Mouse (Mus musculus) embryonic stem cell, embryonic (primary cell): ENCODE measurements around the gene F11.

Experiments
- CTCF ChIA-PET, 4 experiments: fragments of 300-600 bp in 2 of 4; fragments of 350-600 bp in 2 of 4; sonication (Branson Sonifier 250); formaldehyde crosslinking; loops; one replicate each; lab custom pipeline; 2022; ENCODE audit warnings: inconsistent platforms in 2 of 4; lab: Charles Lee
- POLR2A ChIA-PET, 4 experiments: fragments of 300-600 bp in 2 of 4; fragments of 350-600 bp in 2 of 4; sonication (Branson Sonifier 250); formaldehyde crosslinking; loops; one replicate each; lab custom pipeline; 2022; ENCODE audit warnings: antibody characterized with exemption in 4 of 4, inconsistent platforms in 1 of 4; lab: Charles Lee

F11 gene

DNA sequence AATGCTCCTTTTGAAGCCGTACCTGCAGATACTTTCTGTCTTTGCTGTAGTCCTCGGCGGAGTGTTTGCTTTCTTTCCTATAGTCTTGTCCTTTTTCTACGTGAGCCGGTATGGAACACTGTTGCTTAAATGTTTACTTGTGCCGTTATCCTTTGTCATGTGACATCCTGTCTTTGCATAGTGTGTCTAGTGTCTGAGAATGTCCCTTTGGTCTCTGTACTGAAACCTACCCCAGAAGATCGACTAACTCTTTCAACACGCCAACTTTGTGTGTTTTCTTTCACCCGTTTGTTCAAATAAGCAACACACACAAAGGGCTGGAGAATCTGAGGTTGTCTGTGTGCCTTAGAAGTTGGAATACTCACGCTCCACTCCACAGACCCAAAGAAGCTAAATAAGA lies at the start of gene F11:
F11 (minus strand) TSS at position 112 of the 400 bp plus-strand sequence.
- CTCF ChIA-PET = no interaction called here
- POLR2A ChIA-PET = no interaction called here

DNA sequence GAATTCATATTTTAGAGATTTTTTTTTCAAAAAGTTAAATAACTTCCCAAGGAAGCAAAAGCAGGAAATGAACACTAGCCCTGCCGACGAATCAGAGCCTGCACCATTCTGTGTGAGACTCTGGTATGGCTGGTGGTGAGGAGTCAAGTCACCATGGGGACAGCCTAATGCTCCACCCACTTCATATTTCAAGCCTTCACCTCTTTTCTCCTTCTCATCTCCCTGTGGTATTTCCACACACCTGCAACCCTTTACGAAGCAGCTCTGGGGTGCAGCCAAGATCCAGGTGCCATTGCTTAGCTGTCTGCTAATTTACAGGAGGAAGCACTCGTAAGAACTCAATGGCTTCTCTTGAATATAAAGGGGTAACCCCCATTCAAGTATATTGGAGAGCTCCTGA lies 49.1 kb upstream of the F11 start:
- ChIA-PET CTCF (no interaction called here), POLR2A (no interaction called here)

DNA sequence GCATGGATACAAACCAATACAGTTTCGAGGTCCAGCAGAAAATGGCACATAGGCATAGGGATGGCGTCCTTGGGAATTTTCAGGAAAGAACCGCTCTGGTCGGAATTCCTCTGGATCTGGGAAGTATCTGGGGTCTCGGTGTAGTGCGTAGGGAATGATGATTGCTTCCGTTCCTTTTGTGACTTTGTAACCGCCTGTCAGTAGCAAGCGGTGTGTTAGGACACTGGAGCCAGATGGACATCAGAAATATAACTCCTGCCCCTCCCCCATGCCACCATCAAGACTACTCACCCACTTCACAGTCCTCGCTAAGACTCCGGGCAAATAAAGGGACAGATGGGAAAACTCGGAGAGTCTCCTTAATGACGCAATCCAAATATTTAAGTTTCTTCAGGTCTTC lies 46.5 kb upstream of the F11 start, which contains the start of gene Gm45753:
Gm45753 (minus strand) TSS at position 101 of the 400 bp plus-strand sequence.
- POLR2A ChIA-PET = interaction anchor here in 1 of 4 experiments (0.6 kb wide), 1 partner anchor 645 kb away, joined by 3 read pairs; no protein-coding TSS in a partner anchor
- CTCF ChIA-PET = interaction anchor here in 1 of 4 experiments (0.5 kb wide), 1 partner anchor 150 kb away, joined by 3 read pairs; no protein-coding TSS in a partner anchor

GRCm38 (mm10) chr8:45305479-45305878 lies 43.6 kb upstream of the F11 start:
- POLR2A ChIA-PET = no interaction called here
- CTCF ChIA-PET = no interaction called here

DNA sequence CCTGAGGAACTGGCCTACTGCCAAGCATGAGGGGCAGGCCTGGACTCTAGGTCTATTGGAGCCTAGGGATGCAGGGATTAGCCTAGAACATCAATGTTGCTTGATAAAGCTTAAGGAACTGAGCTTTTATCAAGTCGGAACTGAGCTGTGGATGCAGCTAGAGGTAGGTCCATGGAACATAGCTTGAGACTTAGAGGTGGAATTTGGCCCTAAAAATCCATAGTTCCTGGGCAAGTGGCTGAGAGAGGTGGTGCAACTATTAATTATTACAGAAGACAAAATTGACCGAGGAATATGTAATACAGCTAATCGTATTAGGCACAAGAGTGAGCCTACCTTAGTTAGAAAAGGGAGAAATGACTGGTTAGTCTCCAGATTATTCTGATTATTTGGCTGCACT lies 42.5 kb upstream of the F11 start:
- ChIA-PET CTCF (no interaction called here), POLR2A (interaction anchor here in 1 of 4 experiments (0.6 kb wide), 1 partner anchor 38 kb away, joined by 3 read pairs; no protein-coding TSS in a partner anchor)

DNA sequence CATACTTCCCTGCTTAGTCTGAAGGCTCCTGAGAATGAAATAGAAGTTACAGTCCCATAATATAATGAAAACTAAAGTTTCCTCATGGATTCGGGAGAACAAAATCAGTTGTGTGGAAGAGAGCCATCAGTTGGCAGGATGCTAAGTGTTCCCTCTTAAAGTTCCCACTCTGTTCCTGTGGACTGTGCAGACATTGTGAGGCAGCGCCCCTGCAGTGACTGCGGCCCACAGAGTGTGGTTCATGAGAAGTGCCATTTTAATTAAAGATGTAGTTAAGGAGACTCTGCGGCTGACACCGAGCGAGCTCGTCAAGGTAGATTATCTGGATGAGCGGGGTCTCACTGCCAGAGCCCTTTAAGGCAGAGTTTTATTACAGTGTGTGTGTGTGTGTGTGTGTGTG lies 40.6 kb upstream of the F11 start:
- CTCF ChIA-PET = no interaction called here

GRCm38 (mm10) chr8:45295276-45295675 lies 33.4 kb upstream of the F11 start:
- ChIA-PET POLR2A (no interaction called here), CTCF (no interaction called here)

More for the DNA sequence above, 40.6 kb upstream of the F11 start:
- POLR2A ChIA-PET = interaction anchor here in 1 of 4 experiments (0.7 kb wide), 2 partner anchors 13 to 285 kb away, joined by 3 read pairs; no protein-coding TSS in a partner anchor

GRCm38 (mm10) chr8:45294687-45295086 lies 32.9 kb upstream of the F11 start, which contains the start of gene Klkb1:
TSS of gene Klkb1 (minus strand) at chr8:45294859.
- CTCF ChIA-PET = no interaction called here
- POLR2A ChIA-PET = no interaction called here

- ChIA-PET CTCF (interaction anchor here in 1 of 4 experiments (1.1 kb wide), 1 partner anchor 53 kb away, joined by 3 read pairs; no protein-coding TSS in a partner anchor), POLR2A (no interaction called here)
Observed at GRCm38 (mm10) chr8:45291790-45292189, 30.0 kb upstream of the F11 start.

DNA sequence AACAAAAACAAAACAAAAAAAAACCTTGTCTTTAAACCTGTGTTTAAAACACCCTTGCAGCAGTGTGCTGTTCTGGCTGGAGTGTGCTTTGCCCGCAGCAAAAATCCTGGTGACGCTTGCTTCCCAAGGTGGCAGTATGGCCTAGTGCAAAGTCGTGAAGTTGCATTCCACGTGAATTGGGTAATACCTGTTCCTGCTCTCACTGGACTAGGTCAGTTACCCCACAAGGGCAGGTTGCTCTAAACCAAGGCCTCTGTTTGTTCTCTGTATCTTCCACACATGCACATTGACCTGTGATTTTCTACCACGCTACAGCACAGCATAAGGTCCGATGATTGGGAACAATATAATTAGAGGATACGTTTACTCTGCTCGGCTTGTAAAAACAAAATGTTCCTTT lies 19.8 kb upstream of the F11 start:
- CTCF ChIA-PET = interaction anchor here in 1 of 4 experiments (0.6 kb wide), 1 partner anchor 14 kb away, joined by 3 read pairs; no protein-coding TSS in a partner anchor

GRCm38 (mm10) chr8:45277453-45277852 lies 15.6 kb upstream of the F11 start:
- CTCF ChIA-PET = no interaction called here
- POLR2A ChIA-PET = no interaction called here

More for the DNA sequence above, 19.8 kb upstream of the F11 start:
- POLR2A ChIA-PET = no interaction called here

- ChIA-PET CTCF (no interaction called here), POLR2A (no interaction called here)
Observed at GRCm38 (mm10) chr8:45274317-45274716, 12.5 kb upstream of the F11 start.

- CTCF ChIA-PET = interaction anchor here in 1 of 4 experiments (0.9 kb wide), 1 partner anchor 336 kb away, joined by 3 read pairs; no protein-coding TSS in a partner anchor
- POLR2A ChIA-PET = no interaction called here
Observed at GRCm38 (mm10) chr8:45269056-45269455, 7.2 kb upstream of the F11 start.

DNA sequence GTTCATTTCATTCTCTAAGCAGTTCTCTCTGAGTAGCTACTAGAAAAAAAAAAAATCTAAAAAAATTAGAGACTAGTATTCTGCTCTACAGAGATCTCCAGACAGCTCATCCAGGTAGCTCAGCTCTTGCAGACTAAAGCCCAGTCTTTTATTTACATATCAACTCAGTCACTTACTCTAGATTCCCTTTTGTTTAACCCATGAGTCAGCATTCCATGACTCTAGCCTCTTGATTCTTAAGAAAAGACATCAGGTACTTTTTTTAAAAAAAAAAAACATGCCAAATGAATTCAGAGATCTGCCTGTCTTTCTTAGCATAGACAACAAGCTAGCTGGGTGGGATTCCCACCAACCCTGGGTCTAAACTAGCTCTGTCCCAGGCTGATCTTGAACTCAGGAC lies 6.7 kb upstream of the F11 start:
- POLR2A ChIA-PET = no interaction called here
- CTCF ChIA-PET = interaction anchor here in 1 of 4 experiments (0.7 to 0.9 kb wide), 2 partner anchors 13 to 337 kb away, joined by 3 read pairs; no protein-coding TSS in a partner anchor

DNA sequence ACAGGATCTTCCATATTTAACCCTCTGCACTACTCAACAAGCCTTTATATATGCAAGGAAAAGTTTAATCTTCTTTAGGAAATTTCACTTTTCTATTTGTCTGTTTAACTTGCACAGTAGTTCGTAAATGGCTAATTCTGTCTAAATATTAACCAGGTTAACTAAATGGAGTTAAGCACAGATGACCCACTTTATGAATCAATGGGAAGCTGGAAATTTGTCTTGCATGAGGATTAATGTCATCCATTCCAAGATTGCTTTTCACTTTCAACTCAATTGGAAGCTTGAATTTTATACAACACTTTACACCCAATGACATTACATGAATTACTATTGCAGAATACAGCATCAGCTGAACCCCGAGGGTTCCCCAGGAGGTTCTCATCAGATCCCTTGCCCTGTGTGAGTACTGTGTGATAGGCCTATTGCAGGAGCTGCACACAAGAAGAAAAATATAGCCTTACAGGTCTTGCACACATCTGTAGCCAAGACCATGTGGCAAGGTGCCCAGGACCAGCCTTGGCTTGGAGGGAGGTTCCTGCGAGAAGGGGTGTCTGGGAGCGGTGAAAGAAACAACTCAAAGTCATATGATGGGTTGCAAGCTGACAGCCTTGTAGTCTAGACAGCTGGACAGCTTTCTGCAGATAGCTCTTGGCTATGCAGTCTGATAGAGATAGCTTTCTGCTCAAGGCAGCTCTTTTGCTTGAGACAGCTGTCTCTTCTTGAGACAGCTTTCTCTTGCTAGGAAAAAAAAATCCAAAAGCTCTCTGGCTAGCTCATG lies 6.0 kb upstream of the F11 start:
- ChIA-PET POLR2A (no interaction called here), CTCF (interaction anchor here in 1 of 4 experiments (0.7 kb wide), 1 partner anchor 14 kb away, joined by 3 read pairs; no protein-coding TSS in a partner anchor)

- ChIA-PET POLR2A (no interaction called here), CTCF (interaction anchor here in 1 of 4 experiments (0.5 kb wide), 1 partner anchor 231 kb away, joined by 3 read pairs; no protein-coding TSS in a partner anchor)
Observed at GRCm38 (mm10) chr8:45266993-45267392, 5.2 kb upstream of the F11 start.

GRCm38 (mm10) chr8:45264918-45265317 lies 3.1 kb upstream of the F11 start:
- POLR2A ChIA-PET = no interaction called here
- CTCF ChIA-PET = no interaction called here

DNA sequence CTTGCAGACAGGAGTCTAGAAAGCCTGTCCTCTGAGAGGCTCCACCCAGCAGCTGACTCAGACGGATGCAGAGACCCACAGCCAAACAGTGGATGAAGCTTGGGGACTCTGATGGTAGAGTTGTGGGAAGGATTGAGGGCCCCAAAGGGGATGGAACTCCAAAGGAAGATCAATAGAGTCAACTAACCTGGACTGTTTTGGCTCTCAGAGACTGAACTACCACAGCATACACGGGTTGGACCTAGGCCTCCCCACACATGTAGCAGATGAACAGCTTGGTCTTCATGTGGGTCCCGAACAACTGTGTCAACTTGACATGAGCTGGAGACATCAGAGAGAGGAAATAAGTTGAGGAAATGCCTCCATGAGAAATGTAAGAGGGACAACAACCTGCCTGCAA lies 1.0 kb upstream of the F11 start:
- POLR2A ChIA-PET = no interaction called here
- CTCF ChIA-PET = no interaction called here

DNA sequence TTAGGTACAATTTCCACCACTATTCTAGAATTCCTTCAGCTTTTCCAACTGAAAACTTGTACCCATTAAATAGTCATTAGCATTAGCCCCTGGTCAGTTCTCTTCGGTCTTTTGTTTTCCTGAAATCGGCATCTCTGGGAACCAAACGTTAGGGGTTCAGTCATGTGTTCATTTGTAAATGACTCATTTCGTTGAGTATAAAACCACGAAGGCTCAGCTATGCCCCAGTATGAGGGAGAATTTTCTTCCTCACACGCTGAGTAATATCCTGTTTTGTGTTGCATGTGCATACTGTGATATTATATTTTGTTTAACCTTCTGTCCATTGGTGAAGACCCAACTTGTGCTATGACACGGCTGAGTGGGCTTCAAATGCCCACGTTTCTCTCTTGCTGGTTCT lies 3.4 kb downstream of the F11 start:
- ChIA-PET POLR2A (no interaction called here), CTCF (interaction anchor here in 1 of 4 experiments (0.6 kb wide), 1 partner anchor 185 kb away, joined by 3 read pairs; no protein-coding TSS in a partner anchor)

GRCm38 (mm10) chr8:45255040-45255439 lies 6.8 kb downstream of the F11 start:
- POLR2A ChIA-PET = interaction anchor here in 2 of 4 experiments (0.6 kb wide), 3 partner anchors 187 to 201 kb away, joined by 3 to 4 read pairs (median 3); no protein-coding TSS in a partner anchor
- CTCF ChIA-PET = interaction anchor here in 1 of 4 experiments (0.6 kb wide), 1 partner anchor 143 kb away, joined by 7 read pairs; no protein-coding TSS in a partner anchor
